20 mouse cellular contexts compared by ENCODE assay signal in genomic region chr13:46423805-46424204, GRCm38 (mm10). TPM values are rescaled to one million over a fixed set of nuclear protein-coding genes. Genes with fewer than 3 reads are reported as not detected.
DNase-seq lines count a peak whose midpoint lies in the region; ATAC-seq lines count a peak whose summit lies in the region.
"Had no signal": no experiment of that assay in that cellular context is flagged by ENCODE, and none has a peak within 500 bp of the region (broad histone marks: within the 10 kb centered on the region; RNA-seq: fewer than 3 reads in every experiment).

No protein-coding gene starts in this region.

- no peaks in the 10 kb centered on the region for H3K27me3 ChIP-seq in heart, embryonic 10.5 days (ENCODE audit: insufficient read depth, poor library complexity, severe bottlenecking)
- H3K27me3 ChIP-seq in heart, embryonic 13.5 days (replicated peaks): peaks cover 4% of the 10 kb centered on the region
- no peaks in the 10 kb centered on the region for H3K27me3 ChIP-seq in heart, embryonic 14.5 days (ENCODE audit: control insufficient read depth, insufficient read depth, low read length)
- no peaks in the 10 kb centered on the region for H3K27me3 ChIP-seq in hindbrain, embryonic 16.5 days (replicated peaks; ENCODE audit: control insufficient read depth, insufficient read depth, low read length)
- H3K27me3 ChIP-seq: embryonic facial prominence, embryonic 15.5 days; hindbrain, embryonic 13.5 days; intestine, embryonic 15.5 days had no signal

- peak overlapping the region; percentile 98 for H3K27ac ChIP-seq in heart, embryonic 10.5 days
- peak overlapping the region; percentile 99 for H3K27ac ChIP-seq in heart, embryonic 13.5 days (replicated peaks)
- H3K27ac ChIP-seq in heart, embryonic 14.5 days (replicated peaks in 1 of 2; ENCODE audit: control insufficient read depth in 1 of 2, insufficient read depth in 1 of 2, low read depth in 2 of 2, low read length in 2 of 2): peak overlapping the region; percentile 92 to 100
- H3K27ac ChIP-seq in hindbrain, embryonic 16.5 days (ENCODE audit: low read depth, low read length): no peak overlapping the region
- H3K27ac ChIP-seq: embryonic facial prominence, embryonic 15.5 days; forebrain, embryonic 10.5 days; hindbrain, embryonic 13.5 days; intestine, embryonic 15.5 days had no signal

- intact Hi-C loops in heart, postnatal 14 days (cut with DNase I): loop anchor here (5.0 kb wide), 2 partner anchors 78 to 128 kb away; partner anchors contain the start of gene Cap2
- intact Hi-C loops in heart, postnatal 10 days (cut with DNase I): no loop called here

- 49% methylated on average over 7 of the region's 7 CpGs for WGBS in heart, embryonic 10.5 days
- WGBS in heart, embryonic 13.5 days: 45% methylated on average over 7 of the region's 7 CpGs
- 35% methylated on average over 7 of the region's 7 CpGs for WGBS in heart, embryonic 14.5 days
- 92% methylated on average over 7 of the region's 7 CpGs for WGBS in hindbrain, embryonic 16.5 days

- H3K4me2 ChIP-seq in heart, embryonic 13.5 days: peak overlapping the region; percentile 69
- H3K4me2 ChIP-seq in heart, embryonic 14.5 days (ENCODE audit: low read length): peak overlapping the region; percentile 74
- H3K4me2 ChIP-seq in hindbrain, embryonic 16.5 days (ENCODE audit: low read length): no peak overlapping the region
- H3K4me2 ChIP-seq: embryonic facial prominence, embryonic 15.5 days; hindbrain, embryonic 13.5 days; intestine, embryonic 15.5 days had no signal

- DNase-seq in heart, embryonic 10.5 days (ENCODE audit: low spot score): peak; percentile 70
- no peak for DNase-seq in heart, postnatal 14 days
- DNase-seq in heart, postnatal 10 days: peak; percentile 23 to 30
- no peak for DNase-seq in right cerebral cortex, adult 18-20 months
- DNase-seq: adrenal gland, adult 2 months; adrenal gland, postnatal 25 days; cerebellum, adult 18-20 months; cerebellum, adult 9-11 months; embryo, embryonic 11 days; kidney, adult 18-20 months had no signal

- ATAC-seq in heart, embryonic 13.5 days (ENCODE audit: extremely low read depth, insufficient number of reproducible peaks, low FRiP score, low TSS enrichment): no peak
- ATAC-seq in heart, embryonic 14.5 days (ENCODE audit: insufficient number of reproducible peaks, insufficient read depth, low FRiP score, low read depth): no peak
- no peak for ATAC-seq in hindbrain, embryonic 16.5 days
- ATAC-seq: forebrain, embryonic 14.5 days; intestine, embryonic 15.5 days had no signal

- peaks cover 28% of the 10 kb centered on the region for H3K36me3 ChIP-seq in heart, embryonic 10.5 days
- H3K36me3 ChIP-seq in heart, embryonic 13.5 days: peaks cover 22% of the 10 kb centered on the region
- H3K36me3 ChIP-seq in heart, embryonic 14.5 days (ENCODE audit: control insufficient read depth, insufficient read depth, low read length): peaks cover 56% of the 10 kb centered on the region
- H3K36me3 ChIP-seq in hindbrain, embryonic 16.5 days (ENCODE audit: control insufficient read depth, insufficient read depth, low read length): peaks cover 1% of the 10 kb centered on the region; the same call in 1 of the 2 replicates
- H3K36me3 ChIP-seq: embryonic facial prominence, embryonic 15.5 days; intestine, embryonic 15.5 days had no signal

- H3K9ac ChIP-seq in heart, embryonic 13.5 days: peak overlapping the region; percentile 86
- H3K9ac ChIP-seq in heart, embryonic 14.5 days (ENCODE audit: low read length): peak overlapping the region; percentile 100
- no peak overlapping the region for H3K9ac ChIP-seq in hindbrain, embryonic 16.5 days (ENCODE audit: low read depth, low read length)
- H3K9ac ChIP-seq: embryonic facial prominence, embryonic 15.5 days; hindbrain, embryonic 13.5 days; intestine, embryonic 15.5 days had no signal

- peaks cover 22% of the 10 kb centered on the region for H3K4me1 ChIP-seq in heart, embryonic 10.5 days
- H3K4me1 ChIP-seq in heart, embryonic 13.5 days: peaks cover 25% of the 10 kb centered on the region
- peaks cover 11 to 20% of the 10 kb centered on the region in 2 experiments for H3K4me1 ChIP-seq in heart, embryonic 14.5 days (ENCODE audit: control insufficient read depth in 2 of 2, insufficient read depth in 2 of 2, low read length in 2 of 2)
- H3K4me1 ChIP-seq in hindbrain, embryonic 16.5 days (ENCODE audit: control insufficient read depth, insufficient read depth, low read depth, low read length): no peaks in the 10 kb centered on the region
- H3K4me1 ChIP-seq: embryonic facial prominence, embryonic 15.5 days; intestine, embryonic 15.5 days had no signal

- peak overlapping the region; percentile 79 for H3K4me3 ChIP-seq in heart, embryonic 10.5 days
- peak overlapping the region; percentile 85 for H3K4me3 ChIP-seq in heart, embryonic 13.5 days
- H3K4me3 ChIP-seq in heart, embryonic 14.5 days (ENCODE audit: control insufficient read depth in 1 of 2, insufficient read depth in 1 of 2, low read depth in 1 of 2, low read length in 2 of 2): peak overlapping the region; percentile 32 to 80
- no peak overlapping the region for H3K4me3 ChIP-seq in hindbrain, embryonic 16.5 days (ENCODE audit: low read length)
- H3K4me3 ChIP-seq: embryonic facial prominence, embryonic 15.5 days; erythroblast, embryonic 14.5 days; forebrain, embryonic 10.5 days; hindbrain, embryonic 13.5 days; intestine, embryonic 15.5 days had no signal

- H3K9me3 ChIP-seq in heart, embryonic 10.5 days: no peaks in the 10 kb centered on the region
- no peaks in the 10 kb centered on the region for H3K9me3 ChIP-seq in heart, embryonic 13.5 days
- H3K9me3 ChIP-seq in heart, embryonic 14.5 days (ENCODE audit: control insufficient read depth, low read length): no peaks in the 10 kb centered on the region
- H3K9me3 ChIP-seq in hindbrain, embryonic 16.5 days (ENCODE audit: control insufficient read depth, low read length): no peaks in the 10 kb centered on the region
- H3K9me3 ChIP-seq: embryonic facial prominence, embryonic 15.5 days; hindbrain, embryonic 13.5 days; intestine, embryonic 15.5 days had no signal

RNA-seq across cellular contexts. Expression of gene Rbm24, which starts 5.6 kb away (rescaled TPM):
- 22.9 and 36.8 TPM in 2 replicates for polyA plus RNA-seq in heart, embryonic 10.5 days (2016; fragmentation: Nextera tagmentation; extraction: Ambion mirVana)
- total RNA-seq in heart, postnatal 14 days (2021): 100 to 1,000 TPM; 223 to 227 TPM
- 34.9 and 44.8 TPM in 2 replicates for polyA plus RNA-seq in heart, embryonic 13.5 days (2015; fragmentation: Nextera tagmentation; extraction: Ambion mirVana)
- polyA plus RNA-seq in heart, embryonic 14.5 days (2014; fragmentation: Nextera tagmentation; extraction: Ambion mirVana): 138 and 141 TPM in 2 replicates
- total RNA-seq in heart, postnatal 10 days (2021): 100 to 1,000 TPM; 225 to 282 TPM
- polyA plus RNA-seq in hindbrain, embryonic 16.5 days (2015; fragmentation: Nextera tagmentation; extraction: Ambion mirVana): 2.4 and 2.8 TPM in 2 replicates
- total RNA-seq: common myeloid progenitor, adult 5-6 weeks had no signal
- polyA plus RNA-seq: erythroblast, embryonic 14.5 days had no signal

Comparison
In these comparisons a context has a peak if more than half of its experiments do, and no peak if none do; other contexts are left out.
1. DNase-seq: peak in heart, embryonic 10.5 days (single experiment) and heart, postnatal 10 days (2 of 2); none in heart, postnatal 14 days (0 of 2) and right cerebral cortex, adult 18-20 months (single experiment).